Mouse (Mus musculus): Measurements from ENCODE around the gene Gast.
"Not testable (repeated sequence)": the region's sequence is repeated elsewhere in the genome, so short reads cannot be mapped to it uniquely, and the experiment has no call there.

The Gast gene

DNA sequence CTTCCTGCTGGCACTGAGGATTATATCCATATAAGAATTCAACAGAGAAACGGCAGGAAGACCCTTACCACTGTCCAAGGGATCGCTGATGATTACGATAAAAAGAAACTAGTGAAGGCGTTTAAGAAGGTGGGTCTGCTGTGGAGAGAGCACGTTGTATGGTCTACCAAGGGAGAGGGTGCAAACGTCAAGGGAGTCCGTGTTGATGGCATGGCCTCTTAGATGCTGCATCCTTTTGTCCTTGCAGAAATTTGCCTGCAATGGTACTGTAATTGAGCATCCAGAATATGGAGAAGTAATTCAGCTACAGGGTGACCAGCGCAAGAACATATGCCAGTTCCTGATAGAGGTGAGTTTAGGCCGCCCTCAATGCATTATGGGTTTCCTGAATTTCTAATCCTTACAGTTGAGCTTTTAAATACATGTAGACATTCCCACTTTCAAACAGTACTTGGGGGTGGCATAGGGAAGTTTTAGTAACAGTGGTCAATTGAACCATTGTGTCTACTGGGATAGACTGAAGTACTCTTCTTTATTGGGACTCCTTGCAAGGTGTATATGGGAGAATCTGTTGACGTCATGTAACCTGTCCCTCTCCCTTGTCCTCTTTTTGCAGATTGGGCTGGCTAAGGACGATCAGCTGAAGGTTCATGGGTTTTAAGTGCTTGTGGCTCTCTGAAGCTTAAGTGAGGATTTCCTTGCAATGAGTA lies 13.4 kb upstream of the Gast start:
- DNase-seq = not testable (repeated sequence)

DNA sequence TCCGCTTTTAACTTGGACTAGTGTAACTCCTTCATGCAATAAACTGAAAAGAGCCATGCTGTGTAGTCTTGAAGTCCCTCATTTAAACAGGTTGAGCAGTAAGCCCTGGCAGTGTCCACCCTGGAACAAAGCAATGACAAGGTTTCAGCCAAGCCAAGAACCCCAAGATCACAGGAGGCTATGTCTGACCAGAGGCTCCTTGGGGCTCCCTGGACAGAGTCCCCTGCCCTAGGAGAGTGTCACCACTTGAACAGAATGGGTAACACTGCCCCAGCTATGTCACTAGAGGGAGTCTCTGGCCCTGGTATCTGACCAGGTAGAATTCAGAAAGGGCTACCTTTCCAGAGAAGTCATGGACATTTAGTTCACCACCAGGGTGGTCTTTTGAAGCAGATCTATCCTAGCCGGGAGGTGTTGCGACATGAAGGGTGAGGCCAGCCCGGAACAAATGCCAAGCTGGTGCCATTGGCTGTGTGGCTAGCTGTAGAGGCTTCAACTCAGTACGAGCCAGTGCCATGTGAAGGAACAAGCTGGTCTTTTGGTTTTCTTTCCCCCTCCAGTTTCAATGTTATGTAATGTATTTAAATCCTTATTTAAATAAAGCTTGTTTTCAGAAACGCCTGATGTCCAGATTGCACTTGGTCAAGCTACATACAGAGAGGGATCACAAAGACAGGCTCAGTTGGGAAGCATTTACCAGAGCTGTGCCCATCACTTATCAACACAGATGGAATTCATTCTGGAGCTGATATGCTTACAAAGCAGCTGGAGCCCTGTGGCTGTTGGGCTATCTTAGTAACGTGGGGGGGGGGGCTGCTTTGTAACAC lies 12.5 kb upstream of the Gast start:
- DNase-seq = not testable (repeated sequence)

DNA sequence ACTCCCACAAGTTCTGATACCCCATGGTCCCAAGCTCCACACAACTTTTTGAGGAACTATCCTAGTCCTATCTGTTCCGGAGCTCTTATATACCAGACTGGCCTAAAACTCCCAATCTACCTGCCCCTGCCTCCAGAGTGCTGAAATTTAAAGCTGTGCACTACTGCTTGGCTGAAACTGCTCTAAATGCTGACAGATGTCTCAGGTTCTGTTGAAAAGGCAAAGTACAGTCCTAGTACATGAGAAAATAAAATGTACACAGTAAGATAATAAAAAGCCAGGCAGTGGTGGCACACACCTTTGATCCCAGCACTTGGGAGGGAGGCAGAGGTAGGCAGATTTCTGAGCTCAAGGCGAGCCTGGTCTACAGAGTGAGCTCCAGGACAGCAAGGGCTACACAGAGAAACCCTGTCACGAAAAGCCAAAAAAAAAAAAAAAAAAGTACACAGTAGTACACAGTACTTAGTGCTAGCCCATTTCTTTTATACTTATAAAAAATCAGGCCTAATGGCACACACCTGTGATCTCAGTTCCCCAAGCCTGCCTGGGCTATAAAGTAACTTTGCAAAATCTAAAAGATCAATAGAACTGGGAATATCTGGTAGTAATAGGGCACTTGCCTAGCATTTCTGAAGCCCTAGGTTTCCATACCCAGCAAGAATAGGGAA lies 11.5 kb upstream of the Gast start:
- no peak for DNase-seq

GRCm38 (mm10) chr11:100323578-100323977 lies 10.6 kb upstream of the Gast start:
- peak; percentile 85 for DNase-seq

DNA sequence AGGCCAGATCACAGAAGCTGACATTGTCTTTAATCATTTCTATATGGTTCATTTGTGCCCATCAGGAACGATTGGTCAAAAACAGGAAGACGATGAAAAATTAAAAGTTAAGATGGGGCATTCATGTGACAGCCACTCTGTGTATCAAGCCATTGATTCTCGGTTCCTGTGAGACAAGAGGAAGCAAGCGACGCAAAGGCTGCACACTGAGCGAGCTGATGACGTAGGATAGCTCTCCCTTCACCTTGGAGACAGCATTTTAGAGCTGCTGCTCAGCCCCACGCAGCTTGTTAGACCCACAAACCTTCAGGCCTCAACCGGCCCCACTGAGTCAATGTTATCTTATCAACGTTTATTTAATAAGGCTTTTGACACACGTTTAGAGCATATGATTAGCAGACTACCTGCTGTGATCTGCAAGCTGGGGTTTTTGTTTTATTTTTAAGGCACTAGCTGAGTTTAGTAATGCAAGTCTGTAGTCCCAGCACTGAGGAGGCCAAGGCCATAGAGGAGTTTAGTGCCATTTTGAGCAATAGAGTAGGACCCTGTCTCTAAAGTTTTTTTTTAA lies 9.1 kb upstream of the Gast start:
- no peak for DNase-seq

GRCm38 (mm10) chr11:100327316-100327715 lies 6.9 kb upstream of the Gast start:
- DNase-seq = no peak

GRCm38 (mm10) chr11:100327761-100328160 lies 6.4 kb upstream of the Gast start:
- no peak for DNase-seq

GRCm38 (mm10) chr11:100330235-100330634 lies 4.0 kb upstream of the Gast start:
- no peak for DNase-seq

GRCm38 (mm10) chr11:100330816-100331375 lies 3.3 kb upstream of the Gast start:
- DNase-seq = not testable (repeated sequence)

DNA sequence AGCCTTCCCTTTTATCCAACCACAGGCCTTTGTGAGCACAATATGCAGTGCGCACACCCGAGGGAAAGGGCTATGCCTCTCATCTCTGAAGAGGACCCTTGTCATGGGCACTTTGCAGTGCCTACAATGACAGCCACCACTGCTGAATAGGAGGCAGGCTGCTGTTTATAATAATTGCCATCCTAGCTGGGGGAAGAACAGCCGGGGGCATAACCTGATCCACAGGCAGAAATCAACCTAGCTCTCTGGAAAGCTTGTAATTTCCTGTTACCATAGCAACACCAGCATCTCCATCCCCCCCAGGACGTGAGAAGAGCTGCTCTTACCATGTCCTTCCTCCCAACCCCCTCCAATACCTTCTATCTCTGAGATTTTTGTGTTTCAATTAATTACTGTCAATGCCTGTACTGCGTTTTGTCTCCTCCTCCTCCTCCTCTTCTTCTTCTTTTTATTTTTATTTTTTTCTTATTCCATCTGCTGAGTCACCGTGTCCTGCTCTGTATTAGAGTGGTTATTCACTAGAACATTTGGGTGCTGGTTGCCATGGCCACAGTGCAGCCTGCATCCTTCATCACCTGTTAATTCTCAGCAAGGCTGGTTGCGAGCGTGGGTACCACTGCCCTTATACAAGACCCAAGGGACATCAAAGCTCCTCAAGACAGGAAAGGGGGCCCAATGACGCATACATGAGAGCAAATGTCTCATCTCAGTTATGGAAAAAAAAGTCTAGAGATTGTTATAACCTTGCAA lies 1.3 kb upstream of the Gast start:
- DNase-seq = peak; percentile 77

GRCm38 (mm10) chr11:100335731-100336130 lies 1.5 kb downstream of the Gast start:
- DNase-seq = peak; percentile 76

DNA sequence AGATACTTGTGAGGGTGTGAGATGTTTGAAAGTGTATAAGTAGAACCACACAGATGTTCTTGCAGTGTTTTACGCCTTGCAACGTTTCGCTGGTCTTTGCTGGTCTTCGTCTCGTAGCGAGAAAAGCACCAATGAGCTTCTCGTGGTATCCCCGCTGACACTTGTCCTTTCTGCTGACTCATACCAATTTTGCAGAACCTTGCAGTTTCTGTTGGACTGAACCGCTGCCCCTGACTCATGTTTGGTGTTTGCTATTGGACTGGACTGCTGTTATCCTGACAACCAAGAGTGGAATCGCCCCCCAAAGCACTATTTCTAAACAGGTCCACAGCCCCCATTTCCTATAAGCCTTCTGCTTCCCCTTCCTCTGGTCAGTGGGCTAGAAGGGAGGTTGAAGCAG lies 10.1 kb downstream of the Gast start:
- no peak for DNase-seq

DNA sequence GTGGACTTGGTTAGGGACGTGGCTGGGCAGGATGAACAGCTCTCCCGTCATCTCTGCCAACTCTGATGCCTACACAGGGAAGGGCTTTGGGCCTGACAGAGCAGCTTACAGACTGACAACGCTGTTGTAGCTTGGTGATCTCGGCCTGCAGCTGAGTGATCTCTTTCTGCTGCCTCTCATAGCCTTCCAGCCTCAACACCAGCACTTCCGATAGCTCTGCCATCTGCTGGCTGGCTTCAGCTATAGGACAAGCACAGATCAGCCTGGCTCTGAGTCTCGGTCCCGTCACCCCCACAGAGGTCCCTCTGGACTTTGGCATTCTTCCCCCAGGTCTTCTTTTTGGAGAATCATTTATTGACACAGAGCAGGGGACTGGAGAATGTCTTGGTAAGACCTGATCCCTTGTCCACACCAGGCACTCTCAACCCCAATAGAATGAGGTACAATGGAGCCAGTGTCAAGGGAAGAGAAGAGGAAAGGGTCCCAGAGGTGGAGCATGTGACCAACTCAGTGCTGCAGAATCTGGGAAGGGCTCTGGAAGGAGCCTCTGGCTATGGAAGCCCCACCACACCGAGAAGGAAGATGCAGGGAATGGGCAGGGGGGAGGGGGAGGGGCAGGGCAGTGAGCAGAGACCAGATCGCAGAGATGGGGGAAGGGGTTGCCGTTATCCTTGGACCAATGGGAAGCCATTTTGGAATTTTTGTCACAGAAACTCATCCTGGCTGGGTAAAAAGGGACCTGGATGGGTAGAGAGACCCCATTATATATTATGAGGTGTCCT lies 18.1 kb downstream of the Gast start:
- DNase-seq = peak; percentile 63

DNA sequence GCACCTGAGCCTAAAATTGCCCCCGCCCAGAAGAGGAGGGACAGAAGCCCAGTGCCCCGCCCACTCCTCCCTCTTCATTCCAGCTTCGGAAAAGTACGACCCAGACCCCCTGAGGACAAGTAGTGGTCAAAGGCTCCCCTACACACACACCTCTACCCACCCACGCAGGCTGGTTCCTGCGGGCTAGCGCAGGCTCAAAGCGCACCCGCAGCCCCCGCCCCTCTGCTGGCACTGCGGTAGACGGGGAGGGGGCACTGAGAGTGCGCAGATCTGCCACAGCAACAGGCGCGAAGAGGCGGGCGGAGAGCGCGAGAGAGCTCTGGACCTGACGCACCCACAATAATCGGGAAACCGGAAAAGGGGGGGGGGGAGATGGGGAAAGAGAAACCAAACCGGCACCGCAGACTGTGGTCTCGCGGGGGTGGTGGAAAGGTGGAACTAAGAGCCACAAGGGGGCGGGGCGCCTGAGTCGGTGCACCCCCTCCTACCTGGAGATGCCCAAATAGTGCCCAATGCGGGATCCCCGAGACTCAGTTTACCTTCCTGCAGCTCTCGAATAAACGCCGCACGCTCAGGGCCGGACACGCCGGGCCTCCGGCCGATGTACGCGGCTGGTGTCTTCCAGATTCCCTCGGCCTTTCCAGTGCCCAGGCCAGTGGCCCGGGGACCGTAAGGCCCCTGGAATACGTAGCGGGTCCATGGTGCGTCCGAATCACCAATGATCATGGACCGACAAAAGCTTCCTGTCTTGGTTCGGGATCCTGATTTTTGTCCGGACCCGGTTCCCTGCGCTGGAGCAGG lies 21.1 kb downstream of the Gast start:
- DNase-seq = peak; percentile 69

GRCm38 (mm10) chr11:100355972-100356818 lies 22.0 kb downstream of the Gast start, which contains the start of gene Hap1:
Hap1 (minus strand) TSS chr11:100356128.
- DNase-seq = peak; percentile 93

GRCm38 (mm10) chr11:100356819-100357211 lies 22.6 kb downstream of the Gast start:
- DNase-seq = no peak

DNA sequence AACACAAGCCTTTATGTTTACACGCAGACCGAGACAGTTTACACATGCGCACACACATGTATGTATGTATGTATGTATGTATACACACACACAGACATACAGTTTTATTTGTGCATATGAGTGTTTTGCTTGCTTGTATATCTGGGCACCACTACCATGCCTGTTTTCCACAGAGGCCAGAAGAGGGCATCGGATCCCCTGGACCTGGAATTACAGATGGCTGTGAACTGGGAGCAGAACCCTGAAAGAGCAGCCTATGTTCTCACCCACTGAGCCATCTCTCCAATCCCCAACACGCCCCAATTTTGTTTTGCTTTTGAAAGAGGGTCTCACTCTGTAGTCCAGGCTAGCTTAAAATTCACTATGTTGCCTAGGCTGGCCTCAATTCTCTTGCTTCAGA lies 23.2 kb downstream of the Gast start:
- DNase-seq = no peak

- DNase-seq = no peak
Observed at GRCm38 (mm10) chr11:100360175-100360574, 26.0 kb downstream of the Gast start.

- DNase-seq = not testable (repeated sequence)
Observed at GRCm38 (mm10) chr11:100361059-100361458, 26.9 kb downstream of the Gast start.
